Mouse (Mus musculus): ENCODE measurements around the gene Trappc6a.

DNA sequence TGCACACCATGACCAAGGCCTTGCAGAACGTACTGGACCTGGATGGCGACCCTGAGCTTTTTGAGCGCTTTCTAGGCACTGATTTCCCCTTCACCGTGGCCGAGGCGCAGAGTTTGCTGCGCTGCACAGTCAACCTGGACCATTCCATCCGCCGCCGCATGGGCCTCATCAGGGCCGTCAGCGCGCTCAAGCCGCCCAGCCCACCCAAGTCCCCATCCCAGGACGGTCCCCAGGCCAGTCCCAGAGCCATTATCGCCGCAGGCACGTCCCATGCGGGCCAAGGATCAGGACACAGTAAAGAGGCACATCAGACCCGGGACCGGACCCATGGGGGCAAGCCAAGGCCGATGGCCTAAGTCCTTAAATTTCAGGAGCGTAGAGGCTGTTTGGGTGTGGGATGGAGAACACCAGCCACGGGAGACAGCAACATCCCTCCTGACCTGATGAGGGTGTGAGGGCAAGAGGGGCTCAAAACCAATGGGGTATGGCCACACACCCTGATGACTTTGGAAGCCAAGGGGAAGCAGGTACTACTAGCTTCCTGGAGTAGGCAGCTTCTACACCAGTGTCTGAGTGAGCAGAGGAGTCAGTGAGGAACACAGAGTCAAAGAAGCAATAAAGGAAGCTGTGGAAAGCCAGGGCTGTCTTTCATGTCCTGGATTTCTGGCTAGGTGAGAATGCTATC is 16.4 kb downstream of the Trappc6a start:
- TF ChIP-seq CTCF (IDR thresholded peaks at IDR 0.05; ENCODE audit: low read depth) (no peak), EP300 (IDR thresholded peaks at IDR 0.05; ENCODE audit: low read depth) (no peak)
